In genomic region chr5:98139297-98139660, GRCm38 (mm10) we compare ENCODE assay signal across 18 mouse cellular contexts. TPM values are rescaled to one million over a fixed set of nuclear protein-coding genes. Genes with fewer than 3 reads are reported as not detected.
"Had no signal": no experiment of that assay in that cellular context is flagged by ENCODE, and none has a peak within 500 bp of the region (broad histone marks: within the 10 kb centered on the region; RNA-seq: fewer than 3 reads in every experiment).

No protein-coding gene starts in this region.

- H3K9me3 ChIP-seq: midbrain, embryonic 13.5 days; neural tube, embryonic 13.5 days; neural tube, embryonic 15.5 days had no signal

- H3K4me2 ChIP-seq: lung, embryonic 14.5 days; midbrain, embryonic 11.5 days; midbrain, embryonic 13.5 days; neural tube, embryonic 13.5 days; neural tube, embryonic 15.5 days had no signal

- H3K4me3 ChIP-seq: midbrain, embryonic 13.5 days; neural tube, embryonic 13.5 days; neural tube, embryonic 15.5 days had no signal

- ATAC-seq: midbrain, embryonic 16.5 days had no signal

- H3K27ac ChIP-seq: midbrain, embryonic 13.5 days; neural tube, embryonic 13.5 days; neural tube, embryonic 15.5 days had no signal

- H3K36me3 ChIP-seq: midbrain, embryonic 13.5 days; neural tube, embryonic 13.5 days; neural tube, embryonic 15.5 days had no signal

- H3K9ac ChIP-seq: lung, embryonic 14.5 days; midbrain, embryonic 13.5 days; neural tube, embryonic 13.5 days; neural tube, embryonic 15.5 days had no signal

- H3K27me3 ChIP-seq: midbrain, embryonic 13.5 days; neural tube, embryonic 13.5 days; neural tube, embryonic 15.5 days had no signal

- DNase-seq: lung, adult 18-20 months; lung, embryonic 14.5 days; lung, postnatal 10 days; lung, postnatal 4 days; retina, postnatal 1 day; right cerebral cortex, postnatal 4 days; spleen, adult 18-20 months; thymus, adult 18-20 months; thymus, postnatal 14 days; thymus, postnatal 36 days had no signal

- H3K4me1 ChIP-seq: neural tube, embryonic 13.5 days; neural tube, embryonic 15.5 days had no signal

RNA-seq across cellular contexts. Expression of gene Prdm8, which starts 27.7 kb away (rescaled TPM):
- total RNA-seq: megakaryocyte, adult 5-6 weeks; megakaryocyte-erythroid progenitor cell, adult 5-6 weeks had no signal
- polyA plus RNA-seq: thymus, postnatal 0 days had no signal
